Mouse (Mus musculus) layer of hippocampus, adult 9-11 months (tissue): ENCODE measurements around the gene Tnrc6c.

Source experiments
- DNase-seq: peaks from one replicate; pipeline ENCODE4 v3.0.0; 2022

Gene Tnrc6c

GRCm38 (mm10) chr11:117653491-117654351, at the start of gene Tnrc6c:
TSS of gene Tnrc6c (plus strand) at chr11:117654289.
- DNase-seq, result peak; percentile 90

GRCm38 (mm10) chr11:117606137-117606536, 48.0 kb upstream of the Tnrc6c start:
- no peak for DNase-seq

- no peak for DNase-seq
Observed at GRCm38 (mm10) chr11:117606605-117607203, 47.4 kb upstream of the Tnrc6c start.

GRCm38 (mm10) chr11:117608141-117608789, 45.8 kb upstream of the Tnrc6c start:
- no peak for DNase-seq

GRCm38 (mm10) chr11:117608976-117609375, 45.1 kb upstream of the Tnrc6c start:
- no peak for DNase-seq

GRCm38 (mm10) chr11:117610589-117610988, 43.5 kb upstream of the Tnrc6c start:
- DNase-seq, result no peak

- DNase-seq, result peak; percentile 75
Observed at GRCm38 (mm10) chr11:117611068-117611467, 43.0 kb upstream of the Tnrc6c start.

GRCm38 (mm10) chr11:117611860-117612259, 42.2 kb upstream of the Tnrc6c start:
- DNase-seq, result no peak

- no peak for DNase-seq
Observed at GRCm38 (mm10) chr11:117612885-117613284, 41.2 kb upstream of the Tnrc6c start.

- no peak for DNase-seq
Observed at GRCm38 (mm10) chr11:117617368-117617908, 36.7 kb upstream of the Tnrc6c start.

GRCm38 (mm10) chr11:117618214-117618613, 35.9 kb upstream of the Tnrc6c start:
- no peak for DNase-seq

- DNase-seq, result no peak
Observed at GRCm38 (mm10) chr11:117618774-117619173, 35.3 kb upstream of the Tnrc6c start.

- DNase-seq, result no peak
Observed at GRCm38 (mm10) chr11:117619581-117619980, 34.5 kb upstream of the Tnrc6c start.

- DNase-seq, result peak; percentile 53
Observed at GRCm38 (mm10) chr11:117625196-117625595, 28.9 kb upstream of the Tnrc6c start.

- no peak for DNase-seq
Observed at GRCm38 (mm10) chr11:117626557-117626956, 27.5 kb upstream of the Tnrc6c start.

GRCm38 (mm10) chr11:117627060-117627562, 27.0 kb upstream of the Tnrc6c start:
- DNase-seq, result peak; percentile 52

- no peak for DNase-seq
Observed at GRCm38 (mm10) chr11:117627746-117628311, 26.3 kb upstream of the Tnrc6c start.

- DNase-seq, result peak; percentile 81
Observed at GRCm38 (mm10) chr11:117628312-117628779, 25.7 kb upstream of the Tnrc6c start.

- no peak for DNase-seq
Observed at GRCm38 (mm10) chr11:117629865-117630264, 24.2 kb upstream of the Tnrc6c start.

GRCm38 (mm10) chr11:117630868-117631565, 23.1 kb upstream of the Tnrc6c start:
- DNase-seq, result no peak

- DNase-seq, result no peak
Observed at GRCm38 (mm10) chr11:117633310-117633709, 20.8 kb upstream of the Tnrc6c start.

GRCm38 (mm10) chr11:117638386-117638785, 15.7 kb upstream of the Tnrc6c start:
- DNase-seq, result no peak
